Mouse (Mus musculus) left cerebral cortex, adult 2 months (tissue): ENCODE data around the gene Cyp17a1. TPM values are rescaled to one million over a fixed set of nuclear protein-coding genes. Genes with fewer than 3 reads are reported as not detected.

Experiments
- DNase-seq, 2 experiments: peaks; one replicate each; pipeline ENCODE4 v3.0.0; 2021 to 2022; ENCODE audit warnings: low spot score in 2 of 2, mixed read lengths in 1 of 2; ENCODE audit errors: extremely low spot score in 1 of 2
- H3K27ac ChIP-seq: fragments of 200-600 bp; 2 replicates; pipeline ENCODE4 v1.8.1; 2022
- H3K4me3 ChIP-seq: fragments of 200-600 bp; 2 replicates; pipeline ENCODE4 v1.8.1; 2022
- CTCF ChIP-seq: fragments of 200-600 bp; IDR thresholded peaks from 2 replicates; pipeline ENCODE4 v1.8.1; 2022; ENCODE audit warnings: antibody characterized with exemption, mild to moderate bottlenecking, moderate library complexity
- intact Hi-C: fragments of 180-260 bp; cut with DNase I; formaldehyde crosslinking; loops from one replicate; pipeline ENCODE4 v1.15.1; 2025
- total RNA-seq, 2 experiments: library from RNA; stranded (reverse); gene quantifications; 2 replicates each; pipeline ENCODE4 v1.2.3; 2021

Gene Cyp17a1
- total RNA-seq, 2 experiments from 2014 or later, result not detected

DNA sequence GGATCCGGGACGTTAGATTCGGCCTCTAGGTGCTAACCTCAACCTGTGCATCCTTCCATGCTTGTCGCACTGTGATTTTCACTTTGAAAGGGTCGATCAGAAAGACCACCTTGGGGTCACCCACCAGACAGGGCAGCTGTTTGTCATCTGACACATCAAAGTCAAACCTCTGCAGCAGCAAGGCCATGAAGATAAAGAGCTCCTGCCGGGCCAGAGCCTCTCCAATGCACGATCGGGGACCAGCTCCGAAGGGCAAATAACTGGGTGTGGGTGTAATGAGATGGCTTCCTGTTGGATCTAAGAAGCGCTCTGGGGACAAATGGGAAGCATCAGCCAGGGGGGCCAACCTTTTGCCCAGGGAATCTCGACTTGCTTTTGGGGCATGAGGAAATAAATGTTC lies 5.7 kb downstream of the Cyp17a1 start:
- intact Hi-C loops, result no loop called here
- H3K27ac ChIP-seq, result no peak overlapping the region
- DNase-seq, result peak in 1 of 2 experiments; percentile 5
- H3K4me3 ChIP-seq, result no peak overlapping the region
- no peak for TF ChIP-seq CTCF

DNA sequence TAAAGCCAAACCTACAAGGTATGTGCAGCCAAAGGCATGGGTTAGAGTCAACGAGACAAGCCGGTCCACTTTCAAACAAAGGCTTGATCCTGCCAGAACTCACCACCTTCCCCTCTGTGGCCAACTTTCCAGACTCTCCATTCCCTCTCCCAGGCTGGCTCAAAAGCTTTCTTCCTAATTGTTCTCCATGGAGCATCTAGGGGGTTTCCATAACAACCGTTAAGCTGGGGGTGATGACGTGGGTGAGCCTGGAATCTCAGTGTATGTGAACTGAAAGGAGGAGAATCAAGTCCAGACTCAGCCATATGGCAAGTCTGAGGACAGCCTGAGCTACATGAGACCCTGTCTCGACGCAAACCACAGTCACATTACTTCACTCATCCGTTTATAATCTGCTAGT lies 7.5 kb downstream of the Cyp17a1 start:
- Histone ChIP-seq H3K27ac (no peak overlapping the region), H3K4me3 (no peak overlapping the region)
- intact Hi-C loops, result no loop called here
- DNase-seq, result no peak
- no peak for TF ChIP-seq CTCF

DNA sequence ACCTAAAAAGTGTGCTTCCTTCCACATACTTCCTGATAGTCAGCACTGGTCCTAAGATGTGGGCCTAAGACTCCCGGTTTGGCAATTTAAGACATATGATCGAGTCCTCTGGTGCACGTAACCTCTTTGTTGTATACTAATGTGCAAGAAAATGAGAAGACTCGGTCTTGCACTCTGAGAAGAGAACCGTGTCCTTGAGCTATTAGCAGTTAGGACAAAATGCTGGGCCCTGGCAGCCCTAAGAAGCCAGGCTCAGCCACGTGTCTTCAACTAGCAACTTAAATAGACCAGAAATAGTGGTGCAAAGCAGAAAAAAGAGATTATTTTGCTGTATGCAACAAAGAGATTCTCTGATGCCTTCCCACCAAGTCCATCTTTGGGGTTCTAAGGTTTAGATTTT lies 10.2 kb downstream of the Cyp17a1 start:
- intact Hi-C loops, result no loop called here
- Histone ChIP-seq H3K27ac (no peak overlapping the region), H3K4me3 (no peak overlapping the region)
- no peak for TF ChIP-seq CTCF
- no peak for DNase-seq

DNA sequence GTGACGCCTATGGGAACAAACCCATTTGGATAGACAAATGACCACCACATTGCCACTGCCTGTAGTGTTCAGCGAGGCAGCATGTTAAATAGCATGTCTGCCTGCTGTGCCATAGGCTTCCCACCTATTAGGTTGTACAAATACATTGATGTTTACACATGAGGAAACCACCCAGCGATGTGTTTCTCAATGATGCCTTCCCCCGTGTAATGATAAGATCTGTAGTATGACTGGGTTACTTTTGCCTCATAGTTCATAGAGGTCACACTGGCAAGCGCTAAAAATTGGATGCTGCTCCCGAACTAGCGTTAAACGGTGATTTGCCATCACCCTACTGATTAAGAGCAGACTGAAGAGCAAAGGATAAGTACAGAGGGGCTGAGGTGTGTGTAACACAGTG lies 10.8 kb downstream of the Cyp17a1 start:
- intact Hi-C loops, result no loop called here
- no peak for DNase-seq
- H3K4me3 ChIP-seq, result no peak overlapping the region
- TF ChIP-seq CTCF, result no peak
- no peak overlapping the region for H3K27ac ChIP-seq

DNA sequence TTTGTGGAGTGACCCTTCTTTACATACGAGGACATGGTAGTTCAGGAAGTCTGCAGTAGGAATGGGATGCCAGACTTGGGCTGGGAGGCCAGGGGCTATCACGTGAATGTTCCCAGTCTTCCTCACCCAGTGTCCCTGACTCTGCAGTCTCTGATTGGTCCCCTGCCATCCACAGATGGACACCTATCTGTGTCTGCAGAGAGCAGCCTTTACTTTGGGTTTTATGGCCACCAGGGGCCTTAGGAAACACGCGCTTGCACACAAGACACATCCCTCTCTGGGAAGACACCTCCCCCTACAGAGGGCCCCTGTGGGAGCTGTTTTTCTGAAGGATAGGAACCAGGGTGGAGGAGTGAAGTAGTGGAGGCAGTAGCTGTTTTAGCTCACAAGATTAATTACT lies 11.5 kb downstream of the Cyp17a1 start:
- no peak for DNase-seq
- Histone ChIP-seq H3K27ac (no peak overlapping the region), H3K4me3 (no peak overlapping the region)
- intact Hi-C loops, result no loop called here
- no peak; the same call in 1 of the 2 replicates for TF ChIP-seq CTCF

DNA sequence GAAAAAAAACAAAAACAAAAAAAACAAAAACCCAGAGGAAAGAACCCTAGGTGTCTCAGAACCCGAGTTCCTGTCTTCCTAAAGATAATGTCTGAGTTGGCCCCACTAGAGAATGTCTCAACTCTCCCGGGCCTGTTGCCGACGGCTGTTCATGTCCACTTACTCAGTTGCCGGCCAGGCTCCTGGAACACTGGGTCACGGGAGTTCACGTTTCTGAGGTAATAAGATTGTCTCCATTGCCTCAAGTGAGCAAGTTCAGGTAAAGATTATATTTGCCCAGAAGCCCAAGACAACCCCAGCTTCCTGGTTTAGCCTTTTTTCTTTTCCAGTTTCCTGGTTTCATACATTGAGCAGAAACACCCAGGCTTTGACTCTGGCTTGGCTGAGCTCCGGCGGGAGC lies 14.1 kb downstream of the Cyp17a1 start:
- H3K4me3 ChIP-seq, result no peak overlapping the region
- no peak for TF ChIP-seq CTCF
- intact Hi-C loops, result loop anchor here (5.0 kb wide), 1 partner anchor 72 kb away; no protein-coding TSS in a partner anchor
- no peak for DNase-seq
- H3K27ac ChIP-seq, result no peak overlapping the region

DNA sequence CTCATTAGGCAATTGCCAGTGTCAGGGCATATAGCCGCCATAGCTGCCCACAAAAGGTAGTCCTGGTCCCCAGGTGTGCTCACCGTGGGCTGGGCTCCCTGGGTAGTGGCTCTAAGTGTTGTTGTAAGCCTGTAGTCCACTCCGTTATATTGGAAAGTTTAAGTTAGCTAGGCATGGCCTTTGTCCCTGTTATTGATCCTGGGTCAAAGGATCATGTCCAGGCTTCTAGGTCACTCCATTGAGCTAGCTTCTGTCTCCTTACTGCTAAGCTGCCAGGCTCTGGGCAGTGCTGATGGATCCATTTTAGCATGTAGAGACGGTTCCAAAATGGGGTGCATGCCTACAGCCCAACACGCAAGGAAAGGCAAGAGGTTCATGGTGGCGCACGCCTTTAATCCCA lies 14.6 kb downstream of the Cyp17a1 start:
- no peak overlapping the region for H3K4me3 ChIP-seq
- no peak for DNase-seq
- no peak overlapping the region for H3K27ac ChIP-seq
- TF ChIP-seq CTCF, result no peak
- intact Hi-C loops, result loop anchor here (5.0 kb wide), 1 partner anchor 71 kb away; no protein-coding TSS in a partner anchor

DNA sequence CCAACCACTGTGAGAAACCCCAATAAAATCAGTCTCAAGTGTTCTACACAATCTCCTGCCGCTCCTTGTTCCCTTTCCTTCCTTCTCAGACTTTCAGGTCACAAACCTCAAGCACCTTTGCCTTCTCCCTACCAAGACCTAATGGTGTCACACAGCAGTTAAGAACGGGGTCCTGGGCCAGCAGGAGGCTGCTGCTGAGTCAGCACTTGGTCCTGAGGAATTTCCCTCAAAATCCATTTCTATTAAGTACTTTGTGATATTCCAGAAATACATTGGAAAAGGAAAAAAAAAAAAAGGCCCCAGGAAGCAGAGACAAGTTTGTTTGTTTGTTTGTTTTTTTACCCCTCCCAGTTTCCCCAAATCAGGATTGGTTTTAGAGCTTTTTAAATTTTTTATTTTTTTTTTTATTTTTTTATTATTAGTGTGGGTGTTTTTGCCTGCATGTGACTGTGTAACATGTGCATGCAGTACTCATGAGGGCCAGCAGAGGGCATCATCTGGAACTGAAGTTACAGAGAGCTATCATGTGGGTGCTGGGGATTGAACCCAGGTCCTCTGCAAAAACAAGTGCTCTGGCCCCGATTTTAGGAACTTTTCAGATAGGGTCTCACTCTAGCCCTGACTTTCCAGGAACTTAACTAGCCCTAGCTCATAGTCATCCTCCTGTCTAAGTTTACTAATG lies 15.5 kb downstream of the Cyp17a1 start:
- TF ChIP-seq CTCF, result peak; percentile 58
- no peak for DNase-seq
- H3K4me3 ChIP-seq, result no peak overlapping the region
- intact Hi-C loops, result loop anchor here (5.0 kb wide), 1 partner anchor 70 kb away; no protein-coding TSS in a partner anchor
- no peak overlapping the region for H3K27ac ChIP-seq

DNA sequence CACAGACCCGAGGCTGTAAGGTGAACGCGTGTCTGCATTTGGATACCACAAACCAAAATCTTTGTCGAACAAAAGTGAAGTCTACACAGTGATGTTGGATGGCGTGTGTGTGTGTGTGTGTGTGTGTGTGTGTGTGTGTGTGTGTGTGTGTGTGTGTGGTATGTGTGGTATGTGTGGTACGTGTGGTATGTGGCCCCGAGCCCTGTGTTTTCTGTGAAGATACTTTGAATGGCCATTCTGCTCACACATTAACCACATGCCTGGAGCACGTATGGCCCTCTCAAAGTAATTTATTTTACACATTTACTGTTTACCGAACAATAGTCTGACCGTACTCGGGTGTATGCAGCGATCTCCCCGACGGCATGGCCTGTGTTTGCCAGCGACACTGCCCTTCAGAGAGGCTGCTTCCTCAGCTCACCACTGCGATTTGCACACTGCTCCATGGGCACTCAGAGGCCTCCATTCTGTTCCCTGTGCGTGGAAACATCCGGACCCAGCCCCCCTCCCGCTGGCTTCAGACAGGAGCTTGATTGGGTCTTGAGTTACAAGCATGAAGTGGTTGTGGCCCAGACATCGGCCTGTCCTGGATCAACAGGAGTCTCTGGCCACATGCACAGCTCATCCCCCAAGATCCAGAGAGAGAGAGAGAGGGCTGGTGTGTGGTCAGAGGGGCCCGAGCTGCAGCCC lies 16.7 kb downstream of the Cyp17a1 start:
- no peak for DNase-seq
- TF ChIP-seq CTCF, result no peak
- intact Hi-C loops, result loop anchor here (5.0 kb wide), 1 partner anchor 69 kb away; no protein-coding TSS in a partner anchor
- Histone ChIP-seq H3K4me3 (no peak overlapping the region), H3K27ac (no peak overlapping the region)

DNA sequence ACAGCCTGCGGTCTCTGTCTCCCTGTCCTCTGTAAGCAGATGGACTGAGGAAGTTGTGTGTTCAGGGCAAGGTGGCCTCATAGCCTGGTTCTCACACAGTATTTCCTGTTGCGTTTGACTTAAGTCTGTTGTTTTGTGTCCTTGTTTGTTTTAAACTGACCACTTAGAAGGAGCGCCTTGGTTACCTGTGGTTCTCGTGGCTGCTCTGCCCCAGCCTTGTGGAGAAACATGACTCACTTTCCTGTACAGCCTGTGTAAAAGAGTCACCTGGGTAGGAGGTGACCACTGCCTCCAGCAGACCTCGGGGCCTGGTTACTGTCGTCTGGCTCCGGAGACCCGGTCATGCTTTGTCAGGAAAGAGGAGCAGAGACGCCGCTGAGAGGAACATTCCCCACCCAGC lies 17.3 kb downstream of the Cyp17a1 start:
- DNase-seq, result no peak
- intact Hi-C loops, result loop anchor here (5.0 kb wide), 1 partner anchor 68 kb away; no protein-coding TSS in a partner anchor
- Histone ChIP-seq H3K27ac (no peak overlapping the region), H3K4me3 (no peak overlapping the region)
- no peak for TF ChIP-seq CTCF

DNA sequence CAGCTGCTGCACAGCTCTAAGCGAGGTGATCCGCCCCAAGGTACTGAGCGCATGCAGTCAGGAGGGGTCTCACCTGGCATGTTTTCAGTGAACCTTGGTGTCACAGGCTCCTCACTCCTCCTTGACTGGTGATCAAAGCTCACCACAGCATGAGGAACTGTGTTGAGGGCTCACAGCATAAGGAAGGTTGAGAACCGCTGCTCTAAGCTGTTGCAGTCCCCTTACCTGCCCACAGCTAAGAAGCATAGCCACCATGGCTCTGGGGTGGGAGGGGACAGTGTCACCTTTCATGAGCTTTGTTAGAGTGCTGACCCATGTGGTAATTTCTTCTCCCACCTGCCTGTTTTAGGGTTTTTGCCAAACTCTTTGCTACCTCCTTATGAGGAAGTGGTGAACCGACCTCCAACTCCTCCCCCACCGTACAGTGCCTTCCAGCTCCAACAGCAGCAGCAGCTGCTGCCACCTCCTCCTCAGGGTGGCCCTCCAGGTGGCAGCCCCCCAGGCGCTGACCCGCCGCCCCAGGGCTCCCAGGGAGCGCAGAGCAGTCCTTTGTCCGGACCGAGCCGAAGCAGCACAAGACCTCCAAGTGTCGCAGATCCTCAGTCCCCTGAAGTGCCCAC lies 19.2 kb downstream of the Cyp17a1 start:
- H3K4me3 ChIP-seq, result no peak overlapping the region
- no peak for TF ChIP-seq CTCF
- DNase-seq, result no peak
- intact Hi-C loops, result no loop called here
- no peak overlapping the region for H3K27ac ChIP-seq

DNA sequence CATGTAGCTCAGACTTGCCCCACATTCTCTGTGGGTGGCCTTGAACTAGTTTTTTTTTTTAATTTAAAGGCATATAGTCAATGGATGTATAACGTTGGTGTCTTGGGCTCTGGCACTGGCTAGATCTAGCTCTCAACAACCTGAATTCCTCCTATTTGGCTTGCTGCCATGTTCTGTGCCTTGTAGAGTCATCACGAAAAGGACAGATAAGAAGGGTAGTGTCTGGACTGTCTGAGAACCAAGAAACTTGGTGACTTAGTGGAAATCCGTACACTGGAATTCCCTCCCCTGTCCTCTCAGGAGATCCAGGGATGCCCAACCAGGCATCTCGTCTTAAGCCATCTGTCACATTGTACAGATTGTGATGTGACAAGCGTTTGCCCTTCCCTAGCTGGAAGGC lies 19.8 kb downstream of the Cyp17a1 start:
- no peak for TF ChIP-seq CTCF
- DNase-seq, result no peak
- intact Hi-C loops, result no loop called here
- Histone ChIP-seq H3K27ac (no peak overlapping the region), H3K4me3 (no peak overlapping the region)
